ENCODE assay signal across 9 mouse cellular contexts in genomic region chr13:16005517-16005916, GRCm38 (mm10). TPM values are rescaled to one million over a fixed set of nuclear protein-coding genes. Genes with fewer than 3 reads are reported as not detected.
A peak's percentile ranks its signal among the peaks of the same experiment; 100 is the strongest.
DNase-seq lines count a peak whose midpoint lies in the region; ATAC-seq and TF ChIP-seq lines count a peak whose summit lies in the region.
"Had no signal": no experiment of that assay in that cellular context is flagged by ENCODE, and none has a peak within 500 bp of the region (broad histone marks: within the 10 kb centered on the region; RNA-seq: fewer than 3 reads in every experiment).

No protein-coding gene starts in this region.

- ATAC-seq in frontal cortex, adult (ENCODE audit: low TSS enrichment): peak; percentile 86; the same call in 1 of the 2 replicates
- peak; percentile 68; the same call in 1 of the 2 replicates for ATAC-seq in neural tube, embryonic 11.5 days (ENCODE audit: insufficient read depth, low FRiP score, low TSS enrichment)
- 0 out of 2 replicates have a peak, but pooled peaks have one; percentile 65 for ATAC-seq in hindbrain, embryonic 16.5 days
- ATAC-seq in midbrain, embryonic 14.5 days (ENCODE audit: low FRiP score, low TSS enrichment): no peak

- no peak for DNase-seq in frontal cortex, postnatal 25 days (ENCODE audit: low spot score in 2 of 2)
- DNase-seq in neural tube, embryonic 11.5 days (ENCODE audit: low spot score): peak; percentile 55
- DNase-seq in neural tube, embryonic 10.5 days (ENCODE audit: extremely low spot score, low spot score): no peak
- DNase-seq in brain, embryonic 14.5 days (ENCODE audit: low read depth): peak; percentile 83
- DNase-seq in midbrain, embryonic 14.5 days: peak; percentile 85
- DNase-seq in spleen, postnatal 14 days (ENCODE audit: low spot score in 2 of 2): no peak

- TF ChIP-seq CTCF in brain, embryonic 14.5 days (IDR thresholded peaks at IDR 0.05; ENCODE audit: borderline replicate concordance, extremely low read depth, insufficient read depth, insufficient read length): peak; percentile 86

- H3K36me3 ChIP-seq in neural tube, embryonic 11.5 days (ENCODE audit: control insufficient read depth, insufficient read depth, low read length): no peaks in the 10 kb centered on the region
- H3K36me3 ChIP-seq in hindbrain, embryonic 16.5 days (ENCODE audit: control insufficient read depth, insufficient read depth, low read length): no peaks in the 10 kb centered on the region
- H3K36me3 ChIP-seq in midbrain, embryonic 14.5 days (ENCODE audit: control insufficient read depth, insufficient read depth, low read length): no peaks in the 10 kb centered on the region
- H3K36me3 ChIP-seq: lung, embryonic 15.5 days had no signal

- H3K4me1 ChIP-seq in neural tube, embryonic 11.5 days (ENCODE audit: control insufficient read depth, insufficient read depth, low read length): no peaks in the 10 kb centered on the region
- H3K4me1 ChIP-seq in hindbrain, embryonic 16.5 days (ENCODE audit: control insufficient read depth, insufficient read depth, low read depth, low read length): no peaks in the 10 kb centered on the region
- H3K4me1 ChIP-seq in midbrain, embryonic 14.5 days (ENCODE audit: control insufficient read depth, insufficient read depth, low read length): no peaks in the 10 kb centered on the region
- H3K4me1 ChIP-seq: lung, embryonic 15.5 days had no signal

- H3K4me2 ChIP-seq in neural tube, embryonic 11.5 days (ENCODE audit: low read depth): no peak overlapping the region
- no peak overlapping the region for H3K4me2 ChIP-seq in hindbrain, embryonic 16.5 days (ENCODE audit: low read length)
- no peak overlapping the region for H3K4me2 ChIP-seq in midbrain, embryonic 14.5 days (ENCODE audit: low read length)
- H3K4me2 ChIP-seq: lung, embryonic 15.5 days had no signal

- H3K27me3 ChIP-seq in neural tube, embryonic 11.5 days (ENCODE audit: control insufficient read depth, insufficient read depth, low read length): no peaks in the 10 kb centered on the region
- no peaks in the 10 kb centered on the region for H3K27me3 ChIP-seq in hindbrain, embryonic 16.5 days (replicated peaks; ENCODE audit: control insufficient read depth, insufficient read depth, low read length)
- no peaks in the 10 kb centered on the region for H3K27me3 ChIP-seq in midbrain, embryonic 14.5 days (ENCODE audit: control insufficient read depth, insufficient read depth, low read length)
- H3K27me3 ChIP-seq: lung, embryonic 15.5 days had no signal

- TF ChIP-seq POLR2A in brain, embryonic 14.5 days (IDR thresholded peaks at IDR 0.05; ENCODE audit: borderline replicate concordance, extremely low read depth, insufficient read depth, insufficient read length, poor library complexity, severe bottlenecking): no peak

- H3K4me3 ChIP-seq in neural tube, embryonic 11.5 days (ENCODE audit: low read depth, low read length): no peak overlapping the region
- no peak overlapping the region for H3K4me3 ChIP-seq in hindbrain, embryonic 16.5 days (ENCODE audit: low read length)
- no peak overlapping the region for H3K4me3 ChIP-seq in midbrain, embryonic 14.5 days (replicated peaks; ENCODE audit: low read depth, low read length)
- H3K4me3 ChIP-seq: lung, embryonic 15.5 days had no signal

- WGBS in neural tube, embryonic 11.5 days: 9% methylated on average over 4 of the region's 4 CpGs
- 14% methylated on average over 4 of the region's 4 CpGs for WGBS in hindbrain, embryonic 16.5 days
- 10% methylated on average over 4 of the region's 4 CpGs for WGBS in midbrain, embryonic 14.5 days

- H3K9me3 ChIP-seq in neural tube, embryonic 11.5 days (ENCODE audit: control insufficient read depth, low read length): no peaks in the 10 kb centered on the region
- H3K9me3 ChIP-seq in hindbrain, embryonic 16.5 days (ENCODE audit: control insufficient read depth, low read length): no peaks in the 10 kb centered on the region
- H3K9me3 ChIP-seq in midbrain, embryonic 14.5 days (ENCODE audit: control insufficient read depth, low read length): no peaks in the 10 kb centered on the region
- H3K9me3 ChIP-seq: lung, embryonic 15.5 days had no signal

- no peak overlapping the region for H3K9ac ChIP-seq in neural tube, embryonic 11.5 days (ENCODE audit: low read length)
- H3K9ac ChIP-seq in hindbrain, embryonic 16.5 days (ENCODE audit: low read depth, low read length): no peak overlapping the region
- no peak overlapping the region for H3K9ac ChIP-seq in midbrain, embryonic 14.5 days (replicated peaks; ENCODE audit: low read length)
- H3K9ac ChIP-seq: lung, embryonic 15.5 days had no signal

- H3K27ac ChIP-seq in neural tube, embryonic 11.5 days (ENCODE audit: low read depth, low read length): no peak overlapping the region
- H3K27ac ChIP-seq in hindbrain, embryonic 16.5 days (ENCODE audit: low read depth, low read length): no peak overlapping the region
- H3K27ac ChIP-seq in midbrain, embryonic 14.5 days (replicated peaks; ENCODE audit: low read depth, low read length): no peak overlapping the region
- H3K27ac ChIP-seq: lung, embryonic 15.5 days had no signal

RNA-seq across cellular contexts. Expression of gene Inhba, which starts 6.1 kb away (rescaled TPM):
- 0.72 and 0.77 TPM in 2 replicates for polyA plus RNA-seq in neural tube, embryonic 11.5 days (2014; fragmentation: Nextera tagmentation; extraction: Ambion mirVana)
- polyA plus RNA-seq in brain, embryonic 14.5 days (2012; rRNA removed): 0.52 and 1.2 TPM in 2 replicates
- 2.2 and 2.3 TPM in 2 replicates for polyA plus RNA-seq in hindbrain, embryonic 16.5 days (2015; fragmentation: Nextera tagmentation; extraction: Ambion mirVana)
- polyA plus RNA-seq in midbrain, embryonic 14.5 days (2014; fragmentation: Nextera tagmentation; extraction: Ambion mirVana): 0.36 and 0.45 TPM in 2 replicates

Comparison
In these comparisons a context has a peak if more than half of its experiments do, and no peak if none do; other contexts are left out.
1. DNase-seq: peak in neural tube, embryonic 11.5 days (single experiment), brain, embryonic 14.5 days (single experiment) and midbrain, embryonic 14.5 days (single experiment); none in frontal cortex, postnatal 25 days (0 of 2), neural tube, embryonic 10.5 days (single experiment) and spleen, postnatal 14 days (0 of 2).